Mouse (Mus musculus): Measurements from ENCODE around the gene Apeh. TPM values are rescaled to one million over a fixed set of nuclear protein-coding genes. Genes with fewer than 3 reads are reported as not detected.
"Not testable (repeated sequence)": the region's sequence is repeated elsewhere in the genome, so short reads cannot be mapped to it uniquely, and the experiment has no call there.

The Apeh gene
- polyA plus RNA-seq (2017; shearing (Covaris generic)): 10 to 100 TPM; 52.2 to 70.5 TPM

- ATAC-seq: peak; percentile 95
These were observed at the start of gene Apeh for GRCm38 (mm10) chr9:108094184-108094941. Gene Apeh (minus strand): TSS chr9:108094606.

DNA sequence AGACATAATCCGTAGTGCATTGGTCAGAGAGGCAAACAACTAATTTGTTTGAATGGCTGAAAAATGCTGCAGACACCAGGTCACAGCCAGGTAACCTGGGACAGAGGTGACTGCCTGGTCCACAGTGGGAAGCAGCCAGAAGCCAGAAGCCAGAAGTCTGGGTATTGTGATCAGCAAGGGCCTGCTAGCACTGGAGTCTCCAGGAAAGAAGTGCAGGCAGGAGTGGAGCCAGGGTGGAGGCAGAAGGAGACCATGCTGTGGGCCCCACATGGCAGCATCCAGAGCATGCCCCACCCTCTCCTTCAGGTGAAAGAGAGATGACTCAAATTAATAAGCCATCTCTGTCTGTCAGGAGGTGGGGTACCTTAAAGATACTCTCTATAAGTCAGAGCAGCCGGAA, 49.1 kb upstream of the Apeh start:
- ATAC-seq: no peak

- no peak for ATAC-seq
These were observed 47.0 kb upstream of the Apeh start for GRCm38 (mm10) chr9:108141387-108141786.

DNA sequence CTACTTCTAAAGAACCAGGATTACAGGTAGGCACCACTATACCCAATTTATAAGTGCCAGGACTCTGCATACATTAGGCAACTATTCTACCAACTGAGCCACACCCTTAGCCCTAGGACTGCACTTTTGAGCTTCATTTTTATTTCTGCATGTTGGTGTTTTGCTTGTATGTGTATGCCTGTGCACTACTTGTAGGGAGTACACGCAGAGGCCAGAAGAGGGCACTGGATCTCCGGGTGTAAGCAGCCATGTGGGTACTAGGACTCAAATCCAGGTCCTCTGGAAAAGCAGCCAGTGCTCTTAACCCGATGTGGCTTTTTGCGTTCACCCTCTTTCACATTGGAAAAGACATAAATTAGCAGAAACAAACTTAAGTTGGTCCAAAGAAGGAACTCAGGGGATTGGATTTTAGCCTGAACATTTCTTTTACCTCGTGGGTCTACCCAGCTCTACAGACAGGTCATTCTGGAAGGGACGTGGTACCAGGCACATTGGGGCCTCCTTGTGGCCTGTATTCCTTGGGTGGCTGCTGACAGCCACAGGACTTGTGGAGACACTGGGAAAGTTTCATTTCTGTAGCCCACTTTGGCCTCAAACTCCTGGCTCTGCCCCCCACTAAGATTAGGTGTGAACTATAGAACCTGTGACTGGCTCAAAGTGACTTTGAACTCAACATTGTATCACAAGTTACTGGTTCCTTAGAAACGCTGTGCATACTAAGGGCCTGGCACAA, 45.7 kb upstream of the Apeh start:
- no peak for ATAC-seq

DNA sequence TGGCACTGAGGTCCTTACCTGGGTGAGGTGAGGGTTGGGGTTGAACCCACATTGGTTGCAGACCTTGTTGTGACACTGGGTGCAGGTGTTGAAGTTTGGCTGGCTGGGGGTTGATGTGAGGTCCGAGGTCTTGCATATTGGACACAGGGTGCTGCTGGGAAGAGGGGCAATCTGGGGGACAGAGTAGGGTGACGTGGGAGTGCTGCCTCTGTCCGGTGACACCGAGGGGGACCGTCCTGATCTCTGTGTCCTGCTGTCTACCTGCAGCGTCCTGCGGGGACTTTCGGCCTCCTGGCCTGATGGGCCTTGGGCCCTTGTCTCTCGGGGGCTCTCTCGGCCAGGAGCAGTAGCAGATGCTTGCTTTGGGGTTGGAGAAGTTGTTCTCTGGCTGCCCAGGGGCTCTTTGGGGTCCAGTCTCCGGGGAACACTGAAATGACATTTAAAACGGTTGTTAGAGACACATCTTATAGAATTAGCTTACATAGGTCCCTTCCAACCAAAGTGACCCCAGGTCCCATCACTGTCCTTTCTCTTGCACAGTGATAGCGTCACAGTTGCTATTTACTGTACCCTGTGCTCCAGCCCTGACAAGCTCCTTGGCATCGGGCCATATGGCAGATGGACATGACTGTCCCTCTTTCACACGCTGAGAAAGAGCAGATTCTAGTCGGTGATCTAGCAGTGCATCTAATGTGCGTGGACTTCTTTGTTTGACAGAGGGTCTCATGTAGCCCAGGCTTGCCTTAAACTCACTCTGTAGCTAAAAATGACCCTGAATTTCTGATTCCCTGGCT, 45.0 kb upstream of the Apeh start:
- ATAC-seq: no peak

GRCm38 (mm10) chr9:108138118-108138517, 43.7 kb upstream of the Apeh start:
- no peak for ATAC-seq

DNA sequence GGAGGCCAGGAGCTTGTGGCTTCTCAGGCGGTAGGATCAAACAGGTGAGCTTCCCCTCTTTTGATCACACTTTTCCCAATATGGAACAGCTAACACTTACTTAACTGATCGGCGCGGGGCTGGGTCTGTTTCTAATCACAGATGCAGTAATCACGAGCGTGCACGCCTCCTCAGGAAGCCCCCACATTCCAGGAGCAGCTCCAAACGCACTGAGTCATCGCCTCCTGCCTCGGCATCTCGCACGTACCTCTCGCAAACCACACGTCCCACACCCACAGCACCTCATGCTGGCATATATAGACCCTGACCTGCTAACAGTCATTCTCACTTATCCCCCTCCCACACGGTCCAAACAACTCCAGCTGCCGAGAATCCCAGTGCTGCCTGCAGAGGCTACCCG, 43.1 kb upstream of the Apeh start:
- no peak for ATAC-seq

DNA sequence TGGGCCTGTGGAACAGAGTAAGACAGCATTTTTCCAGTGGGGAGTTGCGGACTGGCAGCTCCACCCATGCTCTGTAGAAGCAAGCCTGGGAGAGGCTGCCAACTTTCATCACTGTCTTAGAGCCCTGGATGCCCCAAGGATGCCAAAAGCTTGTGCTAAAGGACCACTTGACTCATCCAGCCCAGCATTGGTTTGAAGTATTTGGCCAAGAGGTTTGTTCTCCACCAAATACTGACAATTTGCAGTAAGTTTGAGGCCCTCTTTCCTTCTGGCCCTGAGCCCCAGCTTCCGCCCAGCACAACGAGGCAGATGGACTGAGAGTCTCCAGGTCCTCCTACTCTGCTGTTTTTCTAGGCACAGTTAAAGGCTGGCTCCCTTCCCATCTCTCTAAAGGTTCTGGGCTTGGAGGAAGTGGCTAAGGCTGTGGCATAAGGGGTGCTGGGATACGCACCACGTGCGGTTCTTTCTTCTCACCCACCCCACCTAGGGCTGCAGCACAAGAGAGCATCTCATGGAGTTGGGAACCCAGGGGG, 42.6 kb upstream of the Apeh start:
- ATAC-seq: no peak

GRCm38 (mm10) chr9:108136225-108136624, 41.8 kb upstream of the Apeh start:
- no peak for ATAC-seq

DNA sequence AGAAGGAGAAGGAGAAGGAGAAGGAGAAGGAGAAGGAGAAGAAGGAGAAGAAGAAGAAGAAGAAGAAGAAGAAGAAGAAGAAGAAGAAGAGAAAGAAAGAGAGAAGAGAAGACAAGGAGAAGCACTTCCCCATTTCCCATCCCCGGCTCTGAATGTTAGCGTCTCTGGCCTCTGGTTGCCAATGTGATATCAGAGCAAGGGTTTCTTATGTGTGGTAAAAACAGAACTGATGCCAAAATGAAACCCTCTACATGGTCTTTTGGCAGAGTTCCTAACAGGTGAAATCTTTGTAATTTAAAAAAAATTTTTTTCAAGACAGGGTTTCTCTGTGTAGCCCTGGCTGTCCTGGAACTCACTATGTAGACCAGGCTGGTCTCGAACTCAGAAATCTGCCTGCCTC, 41.3 kb upstream of the Apeh start:
- not testable (repeated sequence) for ATAC-seq

GRCm38 (mm10) chr9:108133478-108133877, 39.1 kb upstream of the Apeh start:
- no peak for ATAC-seq

DNA sequence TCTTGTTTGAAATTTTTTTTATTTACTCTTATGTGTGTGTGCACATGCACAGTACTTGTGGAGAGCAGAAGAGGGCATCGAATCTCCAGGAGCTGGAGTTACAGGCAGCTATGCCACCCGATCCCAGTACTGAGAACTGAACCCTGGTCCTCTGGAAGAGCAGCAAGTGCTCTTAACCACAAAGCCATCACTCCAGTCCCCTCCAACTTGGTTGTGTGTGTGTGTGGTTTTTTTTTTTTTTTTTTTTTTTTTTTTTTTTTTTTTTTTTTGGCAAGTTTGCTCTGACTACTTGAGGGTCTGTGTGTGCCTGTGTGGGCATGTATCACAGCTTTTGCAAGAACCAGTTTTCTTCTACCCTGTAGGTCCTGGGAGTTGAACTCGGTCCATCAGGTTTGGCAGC, 38.0 kb upstream of the Apeh start:
- no peak for ATAC-seq

DNA sequence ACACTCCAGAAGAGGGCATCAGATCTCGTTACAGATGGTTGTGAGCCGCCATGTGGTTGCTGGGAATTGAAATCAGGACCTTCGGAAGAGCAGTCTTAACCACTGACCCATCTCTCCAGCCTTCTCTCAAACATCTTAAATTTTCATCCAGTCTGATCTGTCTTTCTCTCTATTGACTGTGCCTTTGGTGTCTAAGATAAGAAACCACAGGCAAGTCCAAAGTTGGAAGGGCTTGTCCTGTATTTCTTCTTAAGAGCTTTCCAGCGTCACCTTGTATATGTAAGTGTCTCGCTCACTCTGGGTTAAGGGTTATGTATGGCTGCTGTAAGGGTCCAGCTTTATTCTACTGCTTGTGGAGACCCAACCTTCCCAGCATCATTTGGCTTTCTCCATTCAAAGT, 37.1 kb upstream of the Apeh start:
- ATAC-seq: no peak

DNA sequence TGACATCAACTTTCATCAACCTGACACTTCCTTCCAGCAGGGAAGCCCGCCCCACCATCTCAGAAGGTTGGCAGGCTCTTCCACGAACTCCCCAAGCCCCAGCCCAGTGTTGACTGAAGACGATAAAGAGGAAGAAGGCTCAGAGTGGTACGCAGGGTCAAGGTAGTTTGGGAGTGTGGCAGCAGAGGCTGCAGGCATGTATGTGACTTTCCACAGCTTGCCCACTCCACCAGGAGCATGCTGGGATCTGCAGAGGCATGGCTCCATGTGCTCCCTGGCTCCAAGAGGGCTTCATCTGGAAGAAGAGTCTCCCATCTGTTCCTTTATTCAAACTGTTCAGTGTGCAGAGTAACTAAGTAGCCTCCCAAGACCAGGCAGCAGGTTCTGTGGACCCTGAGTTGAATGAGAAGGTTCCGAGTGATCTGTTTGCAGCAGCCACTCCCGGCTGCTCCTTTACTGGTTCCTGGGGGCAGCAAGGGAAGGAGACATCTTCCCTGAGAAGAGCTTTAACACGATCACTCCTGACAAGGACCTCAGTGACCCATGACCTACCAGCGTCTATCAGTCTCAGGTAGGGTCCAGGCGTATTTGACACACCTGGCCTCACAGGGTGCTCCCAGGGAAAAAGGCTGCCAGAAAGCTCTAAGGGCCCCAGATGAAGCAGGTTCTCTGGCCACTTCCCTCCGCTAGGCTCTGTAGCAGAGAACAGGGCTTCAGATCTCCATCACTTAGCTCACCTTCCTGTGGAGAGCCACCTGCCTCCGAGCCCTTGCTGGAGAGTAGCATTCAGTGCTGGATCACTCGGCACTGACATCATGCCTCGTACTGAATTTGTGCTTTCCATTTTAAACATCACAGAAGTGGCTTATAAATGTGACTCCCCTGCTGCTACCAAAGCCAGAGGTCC, 34.9 kb upstream of the Apeh start:
- ATAC-seq: no peak

DNA sequence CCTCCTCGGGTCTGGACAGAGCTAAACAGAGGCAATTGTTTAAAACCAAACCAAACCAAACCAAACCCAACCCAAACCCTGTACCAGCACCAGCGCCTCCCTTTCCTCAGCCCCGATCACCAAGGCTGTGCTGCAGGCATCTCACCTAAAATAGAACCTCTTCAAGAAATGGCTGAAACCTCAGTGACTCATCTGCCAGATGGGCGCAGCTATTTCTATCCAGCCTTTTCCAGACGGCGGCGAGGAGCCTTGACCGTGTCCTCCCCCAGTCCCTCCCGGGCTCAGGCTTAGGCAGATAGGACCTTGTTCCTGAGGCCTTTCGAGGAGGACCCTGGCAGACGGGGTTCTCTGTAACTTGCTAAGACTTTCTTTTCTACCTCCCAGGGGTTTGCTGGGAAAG, 33.8 kb upstream of the Apeh start:
- ATAC-seq: no peak

GRCm38 (mm10) chr9:108126436-108127180, 32.2 kb upstream of the Apeh start:
- no peak for ATAC-seq

- no peak for ATAC-seq
These were observed 31.3 kb upstream of the Apeh start for GRCm38 (mm10) chr9:108125731-108126130.

DNA sequence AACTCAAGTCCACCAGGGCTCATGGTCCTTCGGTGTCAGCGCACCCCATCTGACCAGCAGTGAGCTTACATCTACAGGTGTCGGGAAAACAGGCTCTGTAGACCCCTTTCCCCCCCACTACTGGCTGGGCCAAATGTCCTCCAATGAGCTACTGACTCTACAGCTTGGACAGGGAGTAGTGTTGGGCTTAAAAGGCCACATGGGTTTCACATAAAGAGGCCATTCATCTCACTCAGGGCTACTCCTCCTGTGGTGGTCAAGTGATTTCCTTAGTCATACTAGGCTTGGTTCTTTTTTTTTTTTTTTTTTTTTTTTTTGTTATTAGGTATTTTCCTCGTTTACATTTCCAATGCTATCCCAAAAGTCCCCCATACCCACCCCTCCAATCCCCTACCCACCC, 29.5 kb upstream of the Apeh start:
- ATAC-seq: no peak

DNA sequence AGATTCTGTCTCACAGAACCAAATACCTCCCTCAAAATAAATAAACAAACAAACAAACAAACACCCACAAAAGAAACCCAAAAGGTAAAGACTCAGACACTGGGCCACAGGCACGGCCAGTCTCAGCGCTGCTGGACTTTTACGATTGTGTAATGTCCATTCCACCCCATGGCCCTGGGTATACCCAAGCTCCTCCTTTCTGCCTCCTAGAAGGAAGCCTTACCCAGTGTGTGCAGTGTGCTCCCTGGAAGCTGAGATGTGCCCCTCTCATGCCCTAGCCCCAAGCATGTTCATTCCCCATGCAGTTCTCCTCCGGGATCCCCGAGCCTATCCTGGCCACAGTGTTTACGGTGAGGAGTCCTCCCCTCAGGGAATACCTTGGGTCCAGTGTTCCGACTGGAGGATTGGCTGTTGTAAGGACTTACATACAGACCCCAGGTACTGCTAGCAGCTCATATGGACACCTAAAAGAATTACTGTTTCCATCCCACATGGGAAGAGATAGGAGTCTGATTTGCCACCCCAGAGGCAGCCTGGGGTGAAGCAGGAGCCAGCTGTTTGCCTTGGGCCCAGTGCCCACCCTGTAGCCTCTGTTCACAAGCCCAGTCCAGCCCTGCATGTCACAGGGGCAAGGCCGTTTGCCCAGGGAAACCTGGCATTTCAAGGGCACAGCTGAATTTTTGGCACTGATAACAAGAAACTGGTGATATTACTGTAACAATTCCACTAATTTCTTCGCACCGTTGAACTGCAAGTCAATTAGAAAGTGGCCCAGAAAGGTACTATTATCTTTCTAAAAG, 27.0 kb upstream of the Apeh start:
- ATAC-seq: no peak

- peak; percentile 45 for ATAC-seq
These were observed 26.3 kb upstream of the Apeh start for GRCm38 (mm10) chr9:108120671-108121070.

Data from CD4-positive, CD25-positive, alpha-beta regulatory T cell, adult 4 months (primary cell).